Mouse (Mus musculus) kidney, adult 18-20 months (tissue): ENCODE measurements around the gene Nkapl.
"Not testable (repeated sequence)": the region's sequence is repeated elsewhere in the genome, so short reads cannot be mapped to it uniquely, and the experiment has no call there.

Experiments used
- DNase-seq: peaks from one replicate; pipeline ENCODE4 v3.0.0; 2021

Nkapl gene

GRCm38 (mm10) chr13:21468061-21469019, at the start of gene Nkapl:
Gene Nkapl, minus strand, starts transcription at chr13:21468509.
- peak; percentile 86 for DNase-seq

- peak; percentile 87 for DNase-seq
Measured at GRCm38 (mm10) chr13:21506221-21506649, 37.9 kb upstream of the Nkapl start.

GRCm38 (mm10) chr13:21502296-21502695, 34.0 kb upstream of the Nkapl start:
- no peak for DNase-seq

- not testable (repeated sequence) for DNase-seq
Measured at GRCm38 (mm10) chr13:21501182-21501581, 32.9 kb upstream of the Nkapl start, which contains the start of gene Gm11273. Gene Gm11273, minus strand, starts transcription at chr13:21501418.

GRCm38 (mm10) chr13:21495080-21495479, 26.8 kb upstream of the Nkapl start, which contains the start of gene AK157302:
Gene AK157302, plus strand, starts transcription at chr13:21495223.
- DNase-seq: no peak

GRCm38 (mm10) chr13:21492847-21493246, 24.5 kb upstream of the Nkapl start:
- no peak for DNase-seq

- DNase-seq: no peak
Measured at GRCm38 (mm10) chr13:21486881-21487280, 18.6 kb upstream of the Nkapl start.

GRCm38 (mm10) chr13:21478759-21479670, 10.7 kb upstream of the Nkapl start, which contains the start of the genes Zkscan4 and Gm10065:
Gene Zkscan4, plus strand, starts transcription at chr13:21478907.
Gene Gm10065, minus strand, starts transcription at chr13:21479441.
- peak; percentile 67 for DNase-seq

- DNase-seq: no peak
Measured at GRCm38 (mm10) chr13:21472427-21472826, 4.1 kb upstream of the Nkapl start.

- DNase-seq: no peak
Measured at GRCm38 (mm10) chr13:21469097-21469496, 788 bp upstream of the Nkapl start.

GRCm38 (mm10) chr13:21467336-21467735, 973 bp downstream of the Nkapl start:
- DNase-seq: no peak

GRCm38 (mm10) chr13:21462516-21462915, 5.8 kb downstream of the Nkapl start:
- DNase-seq: not testable (repeated sequence)

GRCm38 (mm10) chr13:21456347-21456746, 12.0 kb downstream of the Nkapl start:
- DNase-seq: no peak

- no peak for DNase-seq
Measured at GRCm38 (mm10) chr13:21454133-21454532, 14.2 kb downstream of the Nkapl start.

GRCm38 (mm10) chr13:21453449-21453848, 14.9 kb downstream of the Nkapl start, which contains the start of gene Zscan26:
Gene Zscan26, minus strand, starts transcription at chr13:21453730.
- DNase-seq: peak; percentile 88

- DNase-seq: no peak
Measured at GRCm38 (mm10) chr13:21453042-21453441, 15.3 kb downstream of the Nkapl start.

- no peak for DNase-seq
Measured at GRCm38 (mm10) chr13:21447856-21448614, 20.3 kb downstream of the Nkapl start.

GRCm38 (mm10) chr13:21446796-21447195, 21.5 kb downstream of the Nkapl start:
- no peak for DNase-seq

- DNase-seq: no peak
Measured at GRCm38 (mm10) chr13:21441207-21441572, 27.1 kb downstream of the Nkapl start.

- peak; percentile 68 for DNase-seq
Measured at GRCm38 (mm10) chr13:21440503-21441206, 27.7 kb downstream of the Nkapl start, which contains the start of gene Pgbd1. Gene Pgbd1, minus strand, starts transcription at chr13:21441058.

- DNase-seq: no peak
Measured at GRCm38 (mm10) chr13:21435476-21435875, 32.8 kb downstream of the Nkapl start.
